Mouse (Mus musculus) neural tube, embryonic 14.5 days (tissue): ENCODE data around the gene Neu1. TPM values are rescaled to one million over a fixed set of nuclear protein-coding genes. Genes with fewer than 3 reads are reported as not detected.

Source experiments
- ATAC-seq: fragments of 200-750 bp; cut with Nextera tagmentation; 2 replicates; pipeline ENCODE4 v1.8.0; 2017; ENCODE audit warnings: low read depth, mild to moderate bottlenecking, moderate TSS enrichment, moderate library complexity
- H3K27ac ChIP-seq: fragments of 300-500 bp; sonication (generic); 2 replicates; pipeline ENCODE4 v1.5.1; 2014; ENCODE audit warnings: low read depth, mild to moderate bottlenecking, control low read depth, low read length, moderate library complexity, mixed read lengths
- H3K27me3 ChIP-seq: fragments of 300-500 bp; sonication (generic); 2 replicates; pipeline ENCODE4 v1.6.1; 2014; ENCODE audit warnings: low read length; ENCODE audit not compliant: control insufficient read depth, insufficient read depth
- H3K36me3 ChIP-seq: fragments of 300-500 bp; sonication (generic); 2 replicates; pipeline ENCODE4 v1.6.1; 2014; ENCODE audit warnings: low read length, mixed read lengths; ENCODE audit not compliant: control insufficient read depth, insufficient read depth
- H3K4me1 ChIP-seq: fragments of 300-500 bp; sonication (generic); 2 replicates; pipeline ENCODE4 v1.6.1; 2014; ENCODE audit warnings: low read length; ENCODE audit not compliant: control insufficient read depth, insufficient read depth
- H3K4me2 ChIP-seq: fragments of 300-500 bp; sonication (generic); 2 replicates; pipeline ENCODE4 v1.6.1; 2014; ENCODE audit warnings: mild to moderate bottlenecking, low read depth, low read length, control low read depth
- H3K4me3 ChIP-seq: fragments of 300-500 bp; sonication (generic); 2 replicates; pipeline ENCODE4 v1.5.1; 2014; ENCODE audit warnings: low read depth, low read length, control low read depth, mixed read lengths
- H3K9ac ChIP-seq: fragments of 300-500 bp; sonication (generic); replicated peaks from 2 replicates; pipeline ENCODE4 v1.6.1; 2014; ENCODE audit warnings: low read depth, mild to moderate bottlenecking, control low read depth, low read length, mixed read lengths
- H3K9me3 ChIP-seq: fragments of 300-500 bp; sonication (generic); 2 replicates; pipeline ENCODE4 v1.6.1; 2016; ENCODE audit warnings: low read length; ENCODE audit not compliant: control insufficient read depth
- WGBS: fragments of 180-500 bp; shearing (Covaris S2); extraction: QIAGEN DNeasy Blood & Tissue Kit; methylation state at CpG from one replicate; pipeline ENCODE4 v1.1.7; 2014; 5-methylcytosine and 5-hydroxymethylcytosine counted together
- polyA plus RNA-seq: library from polyadenylated mRNA; unstranded; fragments of >200 nt; fragmentation: Nextera tagmentation; extraction: Ambion mirVana; gene quantifications from 2 replicates; pipeline ENCODE4 v1.2.1, GENCODE M21; 2014

Gene Neu1
- polyA plus RNA-seq, 1 experiment from 2014 or later, result 30.1 TPM

- ATAC-seq, result no peak
- Histone ChIP-seq H3K27me3 (no peaks in the 10 kb centered on the region), H3K36me3 (peaks cover 27% of the 10 kb centered on the region), H3K9me3 (no peaks in the 10 kb centered on the region), H3K4me2 (no peak overlapping the region), H3K9ac (no peak overlapping the region), H3K4me3 (no peak overlapping the region), H3K4me1 (no peaks in the 10 kb centered on the region), H3K27ac (no peak overlapping the region)
- WGBS, result 91% methylated on average over 5 of the region's 5 CpGs
Observed at GRCm38 (mm10) chr17:34916316-34916715, 14.7 kb upstream of the Neu1 start.

- Histone ChIP-seq H3K4me2 (no peak overlapping the region), H3K9me3 (no peaks in the 10 kb centered on the region), H3K27ac (no peak overlapping the region), H3K27me3 (no peaks in the 10 kb centered on the region), H3K4me1 (no peaks in the 10 kb centered on the region), H3K4me3 (no peak overlapping the region), H3K9ac (no peak overlapping the region), H3K36me3 (peaks cover 19% of the 10 kb centered on the region)
- ATAC-seq, result no peak
- 80% methylated on average over 9 of the region's 9 CpGs for WGBS
Observed at GRCm38 (mm10) chr17:34917188-34917587, 13.9 kb upstream of the Neu1 start.

- no peak overlapping the region for H3K4me3 ChIP-seq
- no peaks in the 10 kb centered on the region for H3K4me1 ChIP-seq
- H3K27me3 ChIP-seq, result no peaks in the 10 kb centered on the region
- H3K4me2 ChIP-seq, result no peak overlapping the region
- no peak overlapping the region for H3K27ac ChIP-seq
- no peak overlapping the region for H3K9ac ChIP-seq
- H3K9me3 ChIP-seq, result no peaks in the 10 kb centered on the region
- 46% methylated on average over 6 of the region's 6 CpGs for WGBS
- no peaks in the 10 kb centered on the region for H3K36me3 ChIP-seq
- ATAC-seq, result no peak
Observed at GRCm38 (mm10) chr17:34922939-34923338, 8.1 kb upstream of the Neu1 start.

- Histone ChIP-seq H3K27ac (no peak overlapping the region), H3K4me3 (no peak overlapping the region), H3K27me3 (no peaks in the 10 kb centered on the region), H3K4me2 (no peak overlapping the region), H3K4me1 (no peaks in the 10 kb centered on the region), H3K36me3 (no peaks in the 10 kb centered on the region), H3K9me3 (no peaks in the 10 kb centered on the region), H3K9ac (no peak overlapping the region)
- no peak for ATAC-seq
- whole genome bisulfite sequencing, result 69% methylated on average over 5 of the region's 5 CpGs
Observed at GRCm38 (mm10) chr17:34924258-34924657, 6.8 kb upstream of the Neu1 start.

GRCm38 (mm10) chr17:34927306-34928019 is 3.6 kb upstream of the Neu1 start:
- 89% methylated on average over 18 of the region's 18 CpGs for WGBS
- Histone ChIP-seq H3K9me3 (no peaks in the 10 kb centered on the region), H3K4me3 (no peak overlapping the region), H3K36me3 (no peaks in the 10 kb centered on the region), H3K27me3 (no peaks in the 10 kb centered on the region), H3K4me2 (no peak overlapping the region), H3K4me1 (0 out of 2 replicates have a peak, but pooled peaks cover 5% of the 10 kb centered on the region), H3K9ac (no peak overlapping the region), H3K27ac (no peak overlapping the region)
- no peak for ATAC-seq

- H3K27ac ChIP-seq, result no peak overlapping the region
- H3K9ac ChIP-seq, result no peak overlapping the region
- no peak for ATAC-seq
- 81% methylated on average over 4 of the region's 4 CpGs for WGBS
- no peaks in the 10 kb centered on the region for H3K36me3 ChIP-seq
- no peak overlapping the region for H3K4me3 ChIP-seq
- no peak overlapping the region for H3K4me2 ChIP-seq
- no peaks in the 10 kb centered on the region for H3K9me3 ChIP-seq
- H3K27me3 ChIP-seq, result no peaks in the 10 kb centered on the region
- 0 out of 2 replicates have a peak, but pooled peaks cover 5% of the 10 kb centered on the region for H3K4me1 ChIP-seq
Observed at GRCm38 (mm10) chr17:34928841-34929240, 2.2 kb upstream of the Neu1 start.

- Histone ChIP-seq H3K4me3 (peak overlapping the region; percentile 75), H3K36me3 (peaks cover 8% of the 10 kb centered on the region; the same call in 1 of the 2 replicates), H3K27ac (peak overlapping the region; percentile 73; the same call in 1 of the 2 replicates), H3K9me3 (no peaks in the 10 kb centered on the region), H3K4me2 (peak overlapping the region; percentile 98), H3K4me1 (0 out of 2 replicates have a peak, but pooled peaks cover 5% of the 10 kb centered on the region), H3K9ac (peak overlapping the region; percentile 89), H3K27me3 (no peaks in the 10 kb centered on the region)
- ATAC-seq, result peak; percentile 40; the same call in 1 of the 2 replicates
- 7% methylated on average over 14 of the region's 14 CpGs for WGBS
Observed at GRCm38 (mm10) chr17:34931735-34932098, 664 bp downstream of the Neu1 start.

GRCm38 (mm10) chr17:34932287-34932686 is 1.2 kb downstream of the Neu1 start:
- Histone ChIP-seq H3K4me3 (peak overlapping the region; percentile 75), H3K9ac (peak overlapping the region; percentile 89), H3K27ac (no peak overlapping the region), H3K36me3 (peaks cover 8% of the 10 kb centered on the region; the same call in 1 of the 2 replicates), H3K27me3 (no peaks in the 10 kb centered on the region), H3K4me1 (0 out of 2 replicates have a peak, but pooled peaks cover 5% of the 10 kb centered on the region), H3K9me3 (no peaks in the 10 kb centered on the region), H3K4me2 (peak overlapping the region; percentile 98)
- ATAC-seq, result no peak
- 89% methylated on average over 8 of the region's 8 CpGs for WGBS

GRCm38 (mm10) chr17:34934031-34934430 is 3.0 kb downstream of the Neu1 start:
- H3K36me3 ChIP-seq, result peaks cover 8% of the 10 kb centered on the region; the same call in 1 of the 2 replicates
- no peaks in the 10 kb centered on the region for H3K9me3 ChIP-seq
- no peak overlapping the region for H3K9ac ChIP-seq
- no peak for ATAC-seq
- no peak overlapping the region for H3K4me2 ChIP-seq
- no peaks in the 10 kb centered on the region for H3K27me3 ChIP-seq
- 0 out of 2 replicates have a peak, but pooled peaks cover 5% of the 10 kb centered on the region for H3K4me1 ChIP-seq
- H3K27ac ChIP-seq, result no peak overlapping the region
- no peak overlapping the region for H3K4me3 ChIP-seq
- 73% methylated on average over 23 of the region's 24 CpGs for WGBS
